ENCODE assay signal across 11 mouse cellular contexts in genomic region chr12:102653003-102653402, GRCm38 (mm10). TPM values are rescaled to one million over a fixed set of nuclear protein-coding genes. Genes with fewer than 3 reads are reported as not detected.
DNase-seq lines count a peak whose midpoint lies in the region; ATAC-seq lines count a peak whose summit lies in the region.
"Had no signal": no experiment of that assay in that cellular context is flagged by ENCODE, and none has a peak within 500 bp of the region (broad histone marks: within the 10 kb centered on the region; RNA-seq: fewer than 3 reads in every experiment).

No protein-coding gene starts in this region.

- no peak for DNase-seq in heart, adult 8-10 months (ENCODE audit: low spot score)
- DNase-seq in right cerebral cortex, adult 18-20 months: peak; percentile 84
- DNase-seq in right cerebral cortex, postnatal 10 days (ENCODE audit: low spot score in 2 of 2): no peak
- peak; percentile 49 for DNase-seq in naive thymus-derived CD4-positive, alpha-beta T cell, adult 2 months (ENCODE audit: low read depth)
- DNase-seq in ovary, adult 18-20 months (ENCODE audit: low spot score): no peak
- DNase-seq in ovary, postnatal 14 days (ENCODE audit: low spot score): no peak
- DNase-seq: gastrocnemius, postnatal 14 days had no signal

- H3K4me2 ChIP-seq in heart, embryonic 12.5 days: peak overlapping the region; percentile 28; the same call in 1 of the 2 replicates
- H3K4me2 ChIP-seq: embryonic facial prominence, embryonic 12.5 days; midbrain, embryonic 12.5 days had no signal

- no peaks in the 10 kb centered on the region for H3K9me3 ChIP-seq in heart, embryonic 12.5 days (replicated peaks)
- H3K9me3 ChIP-seq: embryonic facial prominence, embryonic 12.5 days; midbrain, embryonic 12.5 days had no signal

- H3K9ac ChIP-seq in heart, embryonic 12.5 days: 0 out of 2 replicates have a peak overlapping the region, but pooled peaks have one; percentile 33
- H3K9ac ChIP-seq: embryonic facial prominence, embryonic 12.5 days; midbrain, embryonic 12.5 days had no signal

- H3K27me3 ChIP-seq in heart, embryonic 12.5 days (replicated peaks): no peaks in the 10 kb centered on the region
- H3K27me3 ChIP-seq: embryonic facial prominence, embryonic 12.5 days; midbrain, embryonic 12.5 days had no signal

- no peak overlapping the region for H3K27ac ChIP-seq in heart, embryonic 12.5 days (ENCODE audit: poor library complexity, severe bottlenecking)
- H3K27ac ChIP-seq: embryonic facial prominence, embryonic 12.5 days; midbrain, embryonic 12.5 days had no signal

- H3K36me3 ChIP-seq in heart, embryonic 12.5 days: no peaks in the 10 kb centered on the region
- H3K36me3 ChIP-seq: embryonic facial prominence, embryonic 12.5 days; midbrain, embryonic 12.5 days had no signal

- no peak overlapping the region for H3K4me3 ChIP-seq in heart, embryonic 12.5 days
- H3K4me3 ChIP-seq: embryonic facial prominence, embryonic 12.5 days; midbrain, embryonic 12.5 days had no signal

- peaks cover 50% of the 10 kb centered on the region for H3K4me1 ChIP-seq in heart, embryonic 12.5 days (replicated peaks)

- WGBS in heart, embryonic 12.5 days: 63% methylated on average over 6 of the region's 6 CpGs

- ATAC-seq in heart, embryonic 12.5 days (ENCODE audit: insufficient number of reproducible peaks, low FRiP score): no peak
- peak; percentile 74 for ATAC-seq in granulocyte monocyte progenitor cell, adult 5-6 weeks (replicated peaks; ENCODE audit: poor library complexity, severe bottlenecking)

RNA-seq across cellular contexts. Expression of gene Itpk1, which starts 51.7 kb away (rescaled TPM):
- 5.5 and 6.9 TPM in 2 replicates for polyA plus RNA-seq in heart, embryonic 12.5 days (2016; fragmentation: Nextera tagmentation; extraction: Ambion mirVana)
- 1 to 10 TPM; 6.9 to 8.0 (median 7.6) TPM for total RNA-seq in heart, adult 8-10 months (2022)
- total RNA-seq in granulocyte monocyte progenitor cell, adult 5-6 weeks (2014; fragmentation: Nextera tagmentation): 19.1 and 26.0 TPM in 2 replicates
- 13.0 and 16.4 TPM in 2 replicates for total RNA-seq in granulocyte monocyte progenitor cell, adult 5-6 weeks (2017)

Comparison
In these comparisons a context has a peak if more than half of its experiments do, and no peak if none do; other contexts are left out.
1. DNase-seq: peak in right cerebral cortex, adult 18-20 months (single experiment) and naive thymus-derived CD4-positive, alpha-beta T cell, adult 2 months (single experiment); none in heart, adult 8-10 months (single experiment), right cerebral cortex, postnatal 10 days (0 of 2), ovary, adult 18-20 months (single experiment) and ovary, postnatal 14 days (single experiment).